Mouse (Mus musculus) MEL (cell line): Measurements from ENCODE around the gene Peli2. TPM values are rescaled to one million over a fixed set of nuclear protein-coding genes. Genes with fewer than 3 reads are reported as not detected.

Experiments used
- DNase-seq: peaks from one replicate; pipeline ENCODE4 v3.0.0; 2011; ENCODE audit warnings: low read depth, low spot score
- H3K27ac ChIP-seq: 2 replicates; pipeline ENCODE4 v1.5.1; 2012; ENCODE audit warnings: low read depth, mild to moderate bottlenecking, control low read depth, low read length, moderate library complexity; ENCODE audit not compliant: control insufficient read depth
- H3K27me3 ChIP-seq, 2 experiments: fragments of 150-350 bp in 1 of 2; sonication (generic) in 1 of 2; 2 replicates each; pipeline ENCODE4 v1.6.1; 2012; ENCODE audit warnings: low read length in 2 of 2, mild to moderate bottlenecking in 2 of 2, improper control_type of control experiment in 1 of 2, moderate library complexity in 1 of 2; ENCODE audit not compliant: insufficient read depth in 2 of 2, control insufficient read depth in 1 of 2
- H3K36me3 ChIP-seq, 2 experiments: 2 replicates each; pipeline ENCODE4 v1.6.1; 2012 to 2014; ENCODE audit warnings: low read length in 2 of 2, improper control_type of control experiment in 1 of 2, inconsistent platforms in 1 of 2, mild to moderate bottlenecking in 1 of 2; ENCODE audit not compliant: insufficient read depth in 2 of 2, control insufficient read depth in 1 of 2
- H3K4me1 ChIP-seq, 2 experiments: fragments of 150-350 bp in 1 of 2; sonication (generic) in 1 of 2; 2 replicates each; pipeline ENCODE4 v1.6.1; 2012; ENCODE audit warnings: low read length in 2 of 2, improper control_type of control experiment in 1 of 2, mild to moderate bottlenecking in 1 of 2; ENCODE audit not compliant: insufficient read depth in 2 of 2, control insufficient read depth in 1 of 2
- H3K4me3 ChIP-seq, 2 experiments: fragments of 150-350 bp in 1 of 2; sonication (generic) in 1 of 2; 2 replicates each; pipeline ENCODE4 v1.5.1; 2012; ENCODE audit warnings: low read depth in 2 of 2, low read length in 2 of 2, mild to moderate bottlenecking in 2 of 2, moderate library complexity in 2 of 2, control low read depth in 1 of 2, improper control_type of control experiment in 1 of 2; ENCODE audit not compliant: control insufficient read depth in 1 of 2, insufficient read depth in 1 of 2
- H3K79me2 ChIP-seq: 2 replicates; pipeline ENCODE4 v1.6.1; 2012; ENCODE audit warnings: mild to moderate bottlenecking, low read length, moderate library complexity; ENCODE audit not compliant: control insufficient read depth, poor library complexity, insufficient read depth
- H3K9ac ChIP-seq: 2 replicates; pipeline ENCODE4 v1.6.1; 2012; ENCODE audit warnings: low read depth, mild to moderate bottlenecking, control low read depth, low read length, moderate library complexity; ENCODE audit not compliant: control insufficient read depth, poor library complexity, severe bottlenecking
- H3K9me3 ChIP-seq: fragments of 150-350 bp; sonication (generic); replicated peaks from 2 replicates; pipeline ENCODE4 v1.6.1; 2012; ENCODE audit warnings: mild to moderate bottlenecking, low read length, improper control_type of control experiment, moderate library complexity; ENCODE audit not compliant: insufficient read depth
- CHD1 ChIP-seq: IDR thresholded peaks from 2 replicates; pipeline ENCODE4 v1.6.1; 2012; ENCODE audit warnings: low read depth, mild to moderate bottlenecking, inconsistent platforms, low read length, improper control_type of control experiment
- CHD2 ChIP-seq: IDR thresholded peaks from 2 replicates; pipeline ENCODE4 v1.6.1; 2011; ENCODE audit warnings: low read length, improper control_type of control experiment
- CTCF ChIP-seq, 3 experiments: IDR thresholded peaks in 2 of 3; conservative IDR thresholded peaks in 1 of 3; 2 replicates each; pipeline ENCODE4 v1.5.1; 2011 to 2012; ENCODE audit warnings: low read length in 3 of 3, low read depth in 2 of 3, mild to moderate bottlenecking in 2 of 3, improper control_type of control experiment in 1 of 3, inconsistent platforms in 1 of 3, mixed read lengths in 1 of 3, moderate library complexity in 1 of 3; ENCODE audit not compliant: control insufficient read depth in 1 of 3, insufficient read depth in 1 of 3, poor library complexity in 1 of 3, severe bottlenecking in 1 of 3
- ELF1 ChIP-seq: IDR thresholded peaks from 2 replicates; pipeline ENCODE4 v1.6.1; 2014; ENCODE audit warnings: low read depth, mild to moderate bottlenecking, inconsistent platforms, low read length, improper control_type of control experiment, moderate library complexity
- GABPA ChIP-seq: IDR thresholded peaks from 2 replicates; pipeline ENCODE4 v1.6.1; 2012; ENCODE audit warnings: low read depth, mild to moderate bottlenecking, inconsistent platforms, low read length, improper control_type of control experiment, moderate library complexity
- GATA1 ChIP-seq: IDR thresholded peaks from 2 replicates; pipeline ENCODE4 v1.6.1; 2011; ENCODE audit warnings: low read depth, low read length, improper control_type of control experiment
- JUND ChIP-seq: IDR thresholded peaks from 2 replicates; pipeline ENCODE4 v1.6.1; 2011; ENCODE audit warnings: low read depth, mild to moderate bottlenecking, improper control_type of control experiment, low read length
- MAX ChIP-seq: IDR thresholded peaks from 2 replicates; pipeline ENCODE4 v1.6.1; 2011; ENCODE audit warnings: low read length, improper control_type of control experiment
- MAZ ChIP-seq: IDR thresholded peaks from 2 replicates; pipeline ENCODE4 v1.6.1; 2012; ENCODE audit warnings: low read depth, mild to moderate bottlenecking, inconsistent platforms, low read length, improper control_type of control experiment
- MXI1 ChIP-seq: IDR thresholded peaks from 2 replicates; pipeline ENCODE4 v1.6.1; 2011; ENCODE audit warnings: mild to moderate bottlenecking, low read depth, low read length, improper control_type of control experiment
- NELFE ChIP-seq: IDR thresholded peaks from 2 replicates; pipeline ENCODE4 v1.6.1; 2011; ENCODE audit warnings: low read depth, low read length, improper control_type of control experiment
- NRF1 ChIP-seq: IDR thresholded peaks from 2 replicates; pipeline ENCODE4 v1.6.1; 2014; ENCODE audit warnings: low read depth, mild to moderate bottlenecking, inconsistent platforms, low read length, improper control_type of control experiment, moderate library complexity; ENCODE audit not compliant: poor library complexity, insufficient read depth, severe bottlenecking
- POLR2A ChIP-seq, 2 experiments: IDR thresholded peaks; 2 replicates each; pipeline ENCODE4 v1.6.1; 2011 to 2012; ENCODE audit warnings: low read length in 2 of 2, mild to moderate bottlenecking in 2 of 2, control low read depth in 1 of 2, improper control_type of control experiment in 1 of 2, low read depth in 1 of 2, moderate library complexity in 1 of 2; ENCODE audit not compliant: control insufficient read depth in 1 of 2, insufficient read depth in 1 of 2, poor library complexity in 1 of 2
- RAD21 ChIP-seq: IDR thresholded peaks from 2 replicates; pipeline ENCODE4 v1.6.1; 2011; ENCODE audit warnings: mild to moderate bottlenecking, low read depth, low read length, improper control_type of control experiment
- SIN3A ChIP-seq: IDR thresholded peaks from 2 replicates; pipeline ENCODE4 v1.6.1; 2012; ENCODE audit warnings: low read length, improper control_type of control experiment, inconsistent platforms
- TCF12 ChIP-seq: IDR thresholded peaks from 2 replicates; pipeline ENCODE4 v1.6.1; 2014; ENCODE audit warnings: low read depth, mild to moderate bottlenecking, inconsistent platforms, low read length, improper control_type of control experiment, moderate library complexity
- USF1 ChIP-seq: IDR thresholded peaks from 2 replicates; pipeline ENCODE4 v1.6.1; 2014; ENCODE audit warnings: low read depth, mild to moderate bottlenecking, inconsistent platforms, low read length, improper control_type of control experiment, moderate library complexity
- ZC3H11A ChIP-seq: IDR thresholded peaks from 2 replicates; pipeline ENCODE4 v1.6.1; 2012; ENCODE audit warnings: low read depth, mild to moderate bottlenecking, inconsistent platforms, low read length, improper control_type of control experiment
- ZKSCAN1 ChIP-seq: IDR thresholded peaks from 2 replicates; pipeline ENCODE4 v1.6.1; 2012; ENCODE audit warnings: low read depth, mild to moderate bottlenecking, inconsistent platforms, low read length, improper control_type of control experiment, moderate library complexity
- ZMIZ1 ChIP-seq: IDR thresholded peaks from 2 replicates; pipeline ENCODE4 v1.6.1; 2012; ENCODE audit warnings: low read depth, mild to moderate bottlenecking, inconsistent platforms, low read length, improper control_type of control experiment, moderate library complexity
- polyA plus RNA-seq, 2 experiments: library from polyadenylated mRNA; stranded (reverse) in 1 of 2; unstranded in 1 of 2; fragments of >175 nt in 1 of 2; fragments of >200 nt in 1 of 2; gene quantifications; 2 replicates each; pipeline versions ENCODE4 v1.2.1 to v1.2.4; 2012; ENCODE audit warnings: low replicate concordance in 2 of 2, low read depth in 1 of 2; ENCODE audit not compliant: insufficient read length in 2 of 2, insufficient read depth in 1 of 2, missing spikeins in 1 of 2
- total RNA-seq: library from RNA; depleted of rRNA; stranded (reverse); fragments of 300-350 nt; gene quantifications from 2 replicates; pipeline ENCODE4 v1.2.3, GENCODE M21; 2012

Peli2 gene
- total and polyA plus RNA-seq, 3 experiments = not detected

DNA sequence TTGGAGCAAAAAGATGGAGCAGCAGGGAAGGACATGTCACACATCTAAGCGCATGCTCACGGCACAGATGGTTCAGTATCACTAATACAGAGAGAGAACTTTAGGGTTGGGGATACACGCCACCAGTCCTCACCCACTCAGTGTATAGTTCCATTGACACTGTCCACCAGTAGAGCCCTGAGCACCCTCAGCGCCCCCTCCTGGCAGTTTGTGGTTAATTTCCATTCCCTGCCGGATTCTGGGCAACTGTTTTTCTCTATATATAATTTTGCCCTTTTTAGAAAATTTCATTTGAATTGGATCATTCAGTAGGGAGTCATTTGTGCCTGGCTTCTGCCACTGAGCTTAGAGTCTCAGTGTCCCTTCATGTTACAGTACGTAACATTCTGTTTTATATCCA lies 27.1 kb downstream of the Peli2 start:
- DNase-seq = no peak
- Histone ChIP-seq H3K79me2 (no peaks in the 10 kb centered on the region), H3K36me3 (no peaks in the 10 kb centered on the region), H3K4me1 (no peaks in the 10 kb centered on the region), H3K9me3 (no peaks in the 10 kb centered on the region), H3K27ac (no peak overlapping the region), H3K27me3 (no peaks in the 10 kb centered on the region)
- no peak for TF ChIP-seq NELFE
- no peak for TF ChIP-seq MAX
- no peak for TF ChIP-seq CTCF (IDR thresholded peaks at IDR 0.05 in 2 of 3, conservative IDR thresholded peaks at IDR 0.05 in 1 of 3; ENCODE audit: control insufficient read depth in 1 of 3, insufficient read depth in 1 of 3, low read depth in 2 of 3, low read length in 3 of 3, poor library complexity in 1 of 3, severe bottlenecking in 1 of 3)
- no peak for TF ChIP-seq ZKSCAN1
- TF ChIP-seq ELF1 = no peak
- no peak for TF ChIP-seq GABPA
- no peak for TF ChIP-seq MAZ
- TF ChIP-seq NRF1 = no peak
- TF ChIP-seq ZMIZ1 = no peak
- no peak for TF ChIP-seq CHD1
- no peak for TF ChIP-seq GATA1
- TF ChIP-seq RAD21 = no peak
- TF ChIP-seq CHD2 = no peak
- no peak for TF ChIP-seq ZC3H11A
- TF ChIP-seq, all 39 proteins: peak for 0
- no peak overlapping the region for H3K4me3 ChIP-seq
- H3K9ac ChIP-seq = no peak overlapping the region

DNA sequence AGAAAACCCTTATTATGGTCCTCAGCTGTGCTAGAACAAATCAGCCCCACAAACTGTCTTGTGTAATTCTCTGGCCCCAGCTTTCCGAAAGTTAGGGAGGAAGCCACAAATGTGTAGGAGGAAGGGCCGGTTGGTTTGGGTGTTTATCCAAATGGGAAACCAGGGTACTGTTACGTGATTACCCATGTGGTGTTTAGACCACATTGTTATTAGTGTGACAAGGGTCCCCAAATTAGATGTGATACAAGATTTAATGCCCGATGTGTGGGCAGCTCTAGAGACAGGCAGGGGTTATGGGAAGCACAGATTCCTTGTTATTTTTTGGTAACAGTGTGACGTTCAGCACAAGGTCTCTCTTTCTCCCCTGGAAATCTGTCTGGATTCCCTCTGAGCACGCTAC lies 28.0 kb downstream of the Peli2 start:
- no peak overlapping the region for H3K4me3 ChIP-seq
- H3K27ac ChIP-seq = no peak overlapping the region
- H3K9me3 ChIP-seq = no peaks in the 10 kb centered on the region
- no peaks in the 10 kb centered on the region for H3K4me1 ChIP-seq
- TF ChIP-seq SIN3A (no peak), ZMIZ1 (no peak), USF1 (no peak), JUND (no peak), MXI1 (no peak), TCF12 (no peak), ELF1 (no peak), POLR2A (IDR thresholded peaks at IDR 0.05; ENCODE audit: control insufficient read depth in 1 of 2, insufficient read depth in 1 of 2, low read depth in 1 of 2, low read length in 2 of 2, poor library complexity in 1 of 2) (no peak)
- no peaks in the 10 kb centered on the region for H3K27me3 ChIP-seq
- DNase-seq = no peak
- H3K36me3 ChIP-seq = no peaks in the 10 kb centered on the region
- no peaks in the 10 kb centered on the region for H3K79me2 ChIP-seq
- H3K9ac ChIP-seq = no peak overlapping the region
